Mouse (Mus musculus) brain, embryonic 14.5 days (tissue): ENCODE data around the gene Gemin7.

ENCODE experiments used
- CTCF ChIP-seq: fragments of 200-500 bp; IDR thresholded peaks from 2 replicates; pipeline ENCODE4 v1.5.1; 2012; ENCODE audit warnings: inconsistent platforms, mild to moderate bottlenecking, moderate library complexity, borderline replicate concordance; ENCODE audit not compliant: insufficient read depth, insufficient read length; ENCODE audit errors: extremely low read depth
- POLR2A ChIP-seq: fragments of 200-500 bp; IDR thresholded peaks from 2 replicates; pipeline ENCODE4 v1.6.1; 2012; ENCODE audit warnings: mild to moderate bottlenecking, inconsistent platforms, borderline replicate concordance; ENCODE audit not compliant: poor library complexity, insufficient read depth, insufficient read length, severe bottlenecking; ENCODE audit errors: extremely low read depth

DNA sequence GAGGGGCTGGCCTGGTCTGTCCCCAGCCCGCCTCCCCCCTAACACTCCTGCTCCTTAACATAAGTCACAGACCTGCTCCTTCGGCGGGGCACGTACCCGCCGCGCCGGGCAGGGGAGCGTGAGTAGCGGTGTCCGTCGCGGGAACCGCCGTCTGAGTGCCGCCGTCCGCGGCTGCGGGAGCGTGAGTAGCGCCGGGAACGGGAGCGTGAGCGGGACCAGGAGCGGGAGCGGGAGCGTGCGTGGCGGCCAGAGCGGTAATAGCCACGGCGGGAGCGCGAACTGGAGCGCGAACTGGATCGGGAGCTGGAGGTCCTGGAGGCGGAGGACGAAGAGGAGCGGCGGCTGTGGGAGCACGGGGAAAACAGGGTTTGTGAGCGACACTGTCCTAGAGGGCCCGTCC is 8.9 kb upstream of the Gemin7 start:
- TF ChIP-seq POLR2A (no peak), CTCF (no peak)
